Mouse (Mus musculus): ENCODE data around the gene Nup205. TPM values are rescaled to one million over a fixed set of nuclear protein-coding genes. Genes with fewer than 3 reads are reported as not detected.
A peak's percentile ranks its signal among the peaks of the same experiment; 100 is the strongest.

The Nup205 gene
- total RNA-seq, 1 experiment: 108 TPM

GRCm38 (mm10) chr6:35260531-35260930 is 83.3 kb downstream of the Nup205 start:
- no peak for TF ChIP-seq ZNF384 (IDR thresholded peaks at IDR 0.05; ENCODE audit: low read depth, low read length)
- no peak for TF ChIP-seq CHD2 (IDR thresholded peaks at IDR 0.05; ENCODE audit: low read depth, low read length)
- TF ChIP-seq ZC3H11A (IDR thresholded peaks at IDR 0.05; ENCODE audit: borderline replicate concordance, low read depth, low read length): no peak
- TF ChIP-seq HCFC1 (IDR thresholded peaks at IDR 0.05; ENCODE audit: borderline replicate concordance, insufficient read depth, low read length): no peak
- TF ChIP-seq MAFK (IDR thresholded peaks at IDR 0.05; ENCODE audit: insufficient read depth, low read depth, low read length): no peak
- Histone ChIP-seq H3K9me3 (ENCODE audit: control insufficient read depth, insufficient read depth, low read depth, low read length) (no peaks in the 10 kb centered on the region), H3K4me1 (ENCODE audit: control insufficient read depth in 2 of 2, insufficient read depth in 2 of 2, low read length in 2 of 2, poor library complexity in 1 of 2) (peaks cover 2 to 6% of the 10 kb centered on the region in 2 experiments), H3K36me3 (ENCODE audit: control insufficient read depth, insufficient read depth, low read length, poor library complexity, severe bottlenecking) (peaks cover 5% of the 10 kb centered on the region), H3K9ac (ENCODE audit: insufficient read depth, low read depth, low read length, poor library complexity, severe bottlenecking) (no peak overlapping the region), H3K4me3 (ENCODE audit: insufficient read depth in 1 of 2, low read depth in 1 of 2, low read length in 2 of 2, poor library complexity in 1 of 2, severe bottlenecking in 1 of 2) (no peak overlapping the region), H3K27ac (ENCODE audit: insufficient read depth, low read depth, low read length, poor library complexity, severe bottlenecking) (no peak overlapping the region)
- DNase-seq (ENCODE audit: low read depth, low spot score): no peak
- in situ Hi-C loops (cut with MboI; ENCODE audit: low sequenced_read_pairs in 2 of 2, unreplicated experiment in 2 of 2): no loop called here

GRCm38 (mm10) chr6:35265580-35266278 is 88.5 kb downstream of the Nup205 start:
- Histone ChIP-seq H3K27ac (ENCODE audit: insufficient read depth, low read depth, low read length, poor library complexity, severe bottlenecking) (no peak overlapping the region), H3K4me1 (ENCODE audit: control insufficient read depth in 2 of 2, insufficient read depth in 2 of 2, low read length in 2 of 2, poor library complexity in 1 of 2) (peaks cover 2 to 8% of the 10 kb centered on the region in 2 experiments; a peak in 1 of 4 replicates), H3K36me3 (ENCODE audit: control insufficient read depth, insufficient read depth, low read length, poor library complexity, severe bottlenecking) (peaks cover 3% of the 10 kb centered on the region), H3K4me3 (ENCODE audit: insufficient read depth in 1 of 2, low read depth in 1 of 2, low read length in 2 of 2, poor library complexity in 1 of 2, severe bottlenecking in 1 of 2) (no peak overlapping the region), H3K9me3 (ENCODE audit: control insufficient read depth, insufficient read depth, low read depth, low read length) (no peaks in the 10 kb centered on the region), H3K9ac (ENCODE audit: insufficient read depth, low read depth, low read length, poor library complexity, severe bottlenecking) (no peak overlapping the region)
- in situ Hi-C loops (cut with MboI; ENCODE audit: low sequenced_read_pairs in 2 of 2, unreplicated experiment in 2 of 2): no loop called here
- no peak for TF ChIP-seq MAFK (IDR thresholded peaks at IDR 0.05; ENCODE audit: insufficient read depth, low read depth, low read length)
- DNase-seq (ENCODE audit: low read depth, low spot score): no peak

DNA sequence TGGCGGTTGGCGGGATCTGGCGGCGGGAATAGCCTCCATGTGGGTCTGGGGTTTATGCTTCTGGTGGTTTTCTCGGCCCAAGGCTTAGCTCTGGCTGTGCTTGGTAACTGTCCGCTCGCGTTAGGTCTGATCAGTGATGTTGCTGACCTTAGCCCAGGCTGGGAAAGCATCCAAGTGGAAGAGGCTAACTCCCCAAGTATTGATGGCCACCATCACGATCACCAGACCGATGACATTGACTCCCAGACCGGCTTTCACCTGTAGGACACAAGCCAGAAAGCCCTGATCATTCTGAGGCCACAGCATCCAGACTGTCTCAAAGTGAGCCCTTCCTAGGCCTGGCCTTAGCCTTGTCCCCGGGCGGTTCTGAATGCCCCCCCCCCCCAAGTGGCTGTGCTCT is 91.5 kb downstream of the Nup205 start:
- no peak overlapping the region for H3K9ac ChIP-seq (ENCODE audit: insufficient read depth, low read depth, low read length, poor library complexity, severe bottlenecking)
- H3K27ac ChIP-seq (ENCODE audit: insufficient read depth, low read depth, low read length, poor library complexity, severe bottlenecking): no peak overlapping the region
- peak overlapping the region; percentile 1 to 39; a peak in 3 of 4 replicates for H3K4me3 ChIP-seq (ENCODE audit: insufficient read depth in 1 of 2, low read depth in 1 of 2, low read length in 2 of 2, poor library complexity in 1 of 2, severe bottlenecking in 1 of 2)
- H3K9me3 ChIP-seq (ENCODE audit: control insufficient read depth, insufficient read depth, low read depth, low read length): no peaks in the 10 kb centered on the region
- no peak for DNase-seq (ENCODE audit: low read depth, low spot score)
- in situ Hi-C loops (cut with MboI; ENCODE audit: low sequenced_read_pairs in 2 of 2, unreplicated experiment in 2 of 2): no loop called here
- no peaks in the 10 kb centered on the region for H3K36me3 ChIP-seq (ENCODE audit: control insufficient read depth, insufficient read depth, low read length, poor library complexity, severe bottlenecking)
- H3K4me1 ChIP-seq (ENCODE audit: control insufficient read depth in 2 of 2, insufficient read depth in 2 of 2, low read length in 2 of 2, poor library complexity in 1 of 2): peaks cover 2 to 8% of the 10 kb centered on the region in 2 experiments; a peak in 1 of 4 replicates
- TF ChIP-seq ZNF384 (IDR thresholded peaks at IDR 0.05; ENCODE audit: low read depth, low read length) (no peak), CHD2 (IDR thresholded peaks at IDR 0.05; ENCODE audit: low read depth, low read length) (no peak), ZC3H11A (IDR thresholded peaks at IDR 0.05; ENCODE audit: borderline replicate concordance, low read depth, low read length) (no peak), HCFC1 (IDR thresholded peaks at IDR 0.05; ENCODE audit: borderline replicate concordance, insufficient read depth, low read length) (no peak), MAFK (IDR thresholded peaks at IDR 0.05; ENCODE audit: insufficient read depth, low read depth, low read length) (no peak)

DNA sequence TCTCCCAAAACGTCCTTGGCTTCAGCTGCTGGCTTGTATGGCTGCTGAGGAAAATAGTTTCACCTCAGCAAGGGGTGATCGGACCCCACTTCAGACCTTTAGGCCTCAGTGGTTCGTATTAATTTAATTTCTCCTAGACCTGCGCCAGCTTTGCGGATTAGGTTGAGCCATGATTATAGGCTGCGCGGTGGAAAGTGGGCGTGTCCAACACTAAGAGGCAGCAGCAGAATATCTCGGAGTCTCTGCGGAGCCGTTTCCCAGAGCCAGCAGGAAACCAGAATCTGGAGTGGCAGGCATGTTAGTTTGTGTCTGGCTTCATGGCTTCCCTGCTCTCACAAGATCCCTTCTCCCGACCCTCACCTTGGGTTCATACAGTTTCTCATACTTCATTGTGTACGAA is 92.4 kb downstream of the Nup205 start:
- TF ChIP-seq MAFK (IDR thresholded peaks at IDR 0.05; ENCODE audit: insufficient read depth, low read depth, low read length): no peak
- TF ChIP-seq HCFC1 (IDR thresholded peaks at IDR 0.05; ENCODE audit: borderline replicate concordance, insufficient read depth, low read length): no peak
- no peak for TF ChIP-seq ZNF384 (IDR thresholded peaks at IDR 0.05; ENCODE audit: low read depth, low read length)
- no peak for TF ChIP-seq ZC3H11A (IDR thresholded peaks at IDR 0.05; ENCODE audit: borderline replicate concordance, low read depth, low read length)
- TF ChIP-seq CHD2 (IDR thresholded peaks at IDR 0.05; ENCODE audit: low read depth, low read length): no peak
- Histone ChIP-seq H3K4me1 (ENCODE audit: control insufficient read depth in 2 of 2, insufficient read depth in 2 of 2, low read length in 2 of 2, poor library complexity in 1 of 2) (peaks cover 2 to 8% of the 10 kb centered on the region in 2 experiments; a peak in 1 of 4 replicates), H3K27ac (ENCODE audit: insufficient read depth, low read depth, low read length, poor library complexity, severe bottlenecking) (no peak overlapping the region), H3K9me3 (ENCODE audit: control insufficient read depth, insufficient read depth, low read depth, low read length) (no peaks in the 10 kb centered on the region), H3K9ac (ENCODE audit: insufficient read depth, low read depth, low read length, poor library complexity, severe bottlenecking) (peak overlapping the region; percentile 36; the same call in 1 of the 2 replicates), H3K4me3 (ENCODE audit: insufficient read depth in 1 of 2, low read depth in 1 of 2, low read length in 2 of 2, poor library complexity in 1 of 2, severe bottlenecking in 1 of 2) (peak overlapping the region; percentile 14 to 41; a peak in 2 of 4 replicates), H3K36me3 (ENCODE audit: control insufficient read depth, insufficient read depth, low read length, poor library complexity, severe bottlenecking) (no peaks in the 10 kb centered on the region)
- DNase-seq (ENCODE audit: low read depth, low spot score): peak; percentile 43
- in situ Hi-C loops (cut with MboI; ENCODE audit: low sequenced_read_pairs in 2 of 2, unreplicated experiment in 2 of 2): no loop called here

Data from ES-E14 (cell line).